Mouse (Mus musculus) ES-Bruce4 (cell line): ENCODE results near the gene Pbp2. TPM values are rescaled to one million over a fixed set of nuclear protein-coding genes. Genes with fewer than 3 reads are reported as not detected.

Experiments used
- H3K27ac ChIP-seq: 2 replicates; pipeline ENCODE4 v1.5.1; 2012; ENCODE audit warnings: low read length, inconsistent platforms; ENCODE audit not compliant: insufficient read depth
- H3K27me3 ChIP-seq: 2 replicates; pipeline ENCODE4 v1.6.1; 2012; ENCODE audit warnings: mild to moderate bottlenecking, low read length, inconsistent platforms; ENCODE audit not compliant: control insufficient read depth, poor library complexity, insufficient read depth, severe bottlenecking
- H3K36me3 ChIP-seq: 2 replicates; pipeline ENCODE4 v1.6.1; 2012; ENCODE audit warnings: inconsistent platforms, mild to moderate bottlenecking, low read length, moderate library complexity; ENCODE audit not compliant: control insufficient read depth, poor library complexity, insufficient read depth, severe bottlenecking
- H3K4me1 ChIP-seq: one replicate; pipeline ENCODE4 v1.8.1; 2011; ENCODE audit warnings: low read length; ENCODE audit not compliant: control insufficient read depth, insufficient read depth
- H3K4me3 ChIP-seq: 2 replicates; pipeline ENCODE4 v1.5.1; 2011; ENCODE audit warnings: low read depth, mild to moderate bottlenecking, low read length
- H3K9ac ChIP-seq: 2 replicates; pipeline ENCODE4 v1.6.1; 2012; ENCODE audit warnings: low read depth, mild to moderate bottlenecking, inconsistent platforms; ENCODE audit not compliant: poor library complexity, severe bottlenecking
- H3K9me3 ChIP-seq: replicated peaks from 2 replicates; pipeline ENCODE4 v1.6.1; 2012; ENCODE audit warnings: mild to moderate bottlenecking, low read length, inconsistent platforms; ENCODE audit not compliant: control insufficient read depth, poor library complexity, insufficient read depth, severe bottlenecking
- CTCF ChIP-seq: IDR thresholded peaks from one replicate; pipeline ENCODE4 v1.8.1; 2011; ENCODE audit warnings: low read depth, low read length
- EP300 ChIP-seq: IDR thresholded peaks from 2 replicates; pipeline ENCODE4 v1.6.1; 2011; ENCODE audit warnings: low read depth, low read length; ENCODE audit not compliant: insufficient read depth
- POLR2A ChIP-seq: IDR thresholded peaks from one replicate; pipeline ENCODE4 v1.8.1; 2011; ENCODE audit warnings: low read length; ENCODE audit not compliant: insufficient read depth
- polyA plus RNA-seq: library from polyadenylated mRNA; stranded (reverse); fragments of >200 nt; gene quantifications from 2 replicates; pipeline ENCODE4 v1.2.4, GENCODE M21; 2011; ENCODE audit warnings: low read depth; ENCODE audit not compliant: missing spikeins, insufficient read depth, insufficient read length

The Pbp2 gene
- polyA plus RNA-seq, 1 experiment = 0.48 TPM

- no peak for TF ChIP-seq EP300
- TF ChIP-seq CTCF = peak; percentile 33
- no peak for TF ChIP-seq POLR2A
- Histone ChIP-seq H3K9me3 (peaks cover 9% of the 10 kb centered on the region), H3K9ac (no peak overlapping the region), H3K36me3 (no peaks in the 10 kb centered on the region), H3K4me1 (no peaks in the 10 kb centered on the region), H3K27me3 (no peaks in the 10 kb centered on the region; the same call in 1 of the 2 replicates), H3K27ac (no peak overlapping the region), H3K4me3 (no peak overlapping the region)
These were observed 49.8 kb downstream of the Pbp2 start for GRCm38 (mm10) chr6:135260435-135260834.

Other genes starting within 250 kb of the Pbp2 start
- 46.0 and 48.4 TPM in 2 replicates for gene Gprc5a, start 244.8 kb downstream of the Pbp2 start, polyA plus RNA-seq
- gene Gprc5d, start 192.1 kb downstream of the Pbp2 start, polyA plus RNA-seq = not detected in 2 replicates
- 6.3 and 7.4 TPM in 2 replicates for gene Fam234b, start 112.4 kb downstream of the Pbp2 start, polyA plus RNA-seq
- 12.8 and 13.5 TPM in 2 replicates for gene Hebp1, start 112.4 kb downstream of the Pbp2 start, polyA plus RNA-seq
- gene Gsg1, start 56.1 kb downstream of the Pbp2 start, polyA plus RNA-seq = 0.62 TPM in 1 of 2 replicates, not detected in the other
- gene Emp1, start 52.1 kb upstream of the Pbp2 start, polyA plus RNA-seq = 35.0 and 38.6 TPM in 2 replicates